Mouse (Mus musculus): ENCODE data around the gene Mettl7a3.

GRCm38 (mm10) chr15:100297856-100298255 lies 36.9 kb upstream of the Mettl7a3 start:
- no peak for TF ChIP-seq GATA1 (IDR thresholded peaks at IDR 0.05; ENCODE audit: borderline replicate concordance, low read length)
- TF ChIP-seq FLI1 (IDR thresholded peaks at IDR 0.05; ENCODE audit: low read length) = no peak
